Mouse (Mus musculus): Measurements from ENCODE around the gene C1ql3. TPM values are rescaled to one million over a fixed set of nuclear protein-coding genes. Genes with fewer than 3 reads are reported as not detected.

Gene C1ql3
- not detected in 2 replicates for polyA plus RNA-seq (2011; ENCODE audit: insufficient read depth, insufficient read length, low replicate concordance, missing spikeins)

GRCm38 (mm10) chr2:13011472-13011871 lies at the start of gene C1ql3:
Gene C1ql3 (minus strand): TSS chr2:13011806.
- TF ChIP-seq POLR2A (IDR thresholded peaks at IDR 0.05; ENCODE audit: borderline replicate concordance, control insufficient read depth, low read depth, low read length) (no peak), CTCF (IDR thresholded peaks at IDR 0.05; ENCODE audit: control insufficient read depth, insufficient read depth, low read length) (no peak)
- H3K4me3 ChIP-seq (replicated peaks; ENCODE audit: control insufficient read depth, low read depth, low read length) = no peak within 1 kb of the TSS

DNA sequence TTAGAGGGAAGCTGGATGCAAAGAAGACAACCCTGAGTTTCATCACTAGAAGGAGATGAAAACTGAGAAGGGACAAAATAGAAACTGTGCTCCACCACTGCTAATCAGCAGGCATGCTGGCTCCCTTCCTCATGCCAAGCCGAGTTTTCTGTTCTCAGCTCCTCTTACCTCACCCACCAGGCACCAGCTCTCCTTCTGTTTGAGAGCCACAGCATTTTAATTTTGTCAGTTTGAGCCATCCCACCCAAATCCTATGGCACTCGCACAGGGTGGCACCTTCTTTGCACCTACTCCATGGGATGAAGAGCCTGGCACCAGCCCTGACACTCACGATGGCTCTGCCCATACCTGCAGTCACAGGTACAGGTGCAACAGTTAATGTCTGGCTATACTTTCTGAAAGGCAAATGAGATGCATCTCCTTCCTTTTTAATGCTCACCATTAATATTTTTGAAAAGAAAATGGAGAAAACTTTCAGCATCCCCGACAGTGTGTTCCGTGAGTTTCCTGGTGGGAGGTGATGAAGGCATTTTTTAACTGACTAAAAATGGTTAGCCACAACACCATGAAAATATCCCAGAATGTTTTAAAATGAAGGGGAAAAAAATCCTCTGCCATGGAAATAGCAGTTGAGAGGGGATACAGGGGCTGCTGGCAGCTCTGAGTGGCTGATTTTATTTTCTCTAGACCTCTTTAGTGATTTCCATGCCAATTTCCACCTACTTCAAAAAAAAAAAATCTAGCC lies 49.0 kb upstream of the C1ql3 start:
- H3K4me3 ChIP-seq (replicated peaks; ENCODE audit: control insufficient read depth, low read depth, low read length) = no peak overlapping the region
- no peak overlapping the region for H3K27ac ChIP-seq (ENCODE audit: control insufficient read depth, insufficient read depth, low read depth, low read length, poor library complexity)
- no peak for TF ChIP-seq POLR2A (IDR thresholded peaks at IDR 0.05; ENCODE audit: borderline replicate concordance, control insufficient read depth, low read depth, low read length)
- TF ChIP-seq CTCF (IDR thresholded peaks at IDR 0.05; ENCODE audit: control insufficient read depth, insufficient read depth, low read length) = no peak
- no peaks in the 10 kb centered on the region for H3K4me1 ChIP-seq (ENCODE audit: control insufficient read depth, insufficient read depth, low read length)
- 75% methylated on average over 5 of the region's 5 CpGs for WGBS

More at GRCm38 (mm10) chr2:13011472-13011871, at the start of gene C1ql3:
- Histone ChIP-seq H3K27ac (ENCODE audit: control insufficient read depth, insufficient read depth, low read depth, low read length, poor library complexity) (no peak within 1 kb of the TSS), H3K4me1 (ENCODE audit: control insufficient read depth, insufficient read depth, low read length) (no peaks in the 10 kb centered on the region)
- WGBS = 2% methylated on average over 19 of the region's 19 CpGs

DNA sequence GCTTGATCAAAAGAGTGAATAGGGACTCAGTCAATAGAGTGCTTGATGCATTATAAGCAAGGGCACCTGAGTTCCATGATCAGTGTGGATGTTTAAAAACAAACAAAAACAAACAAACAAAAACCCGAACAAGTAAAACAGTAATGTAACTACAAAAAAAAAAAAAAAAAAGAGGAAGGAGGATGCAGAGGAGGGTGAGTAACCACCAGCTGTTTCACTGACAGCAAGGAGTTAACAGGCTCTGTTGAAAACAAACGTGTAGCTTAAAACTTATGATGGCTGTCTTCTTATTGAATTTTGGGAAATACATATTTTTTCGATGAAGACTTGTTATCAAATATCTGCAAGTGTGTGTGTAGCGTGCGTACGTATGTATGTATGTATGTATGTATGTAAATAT lies 37.0 kb upstream of the C1ql3 start:
- TF ChIP-seq CTCF (IDR thresholded peaks at IDR 0.05; ENCODE audit: control insufficient read depth, insufficient read depth, low read length) = no peak
- Histone ChIP-seq H3K27ac (ENCODE audit: control insufficient read depth, insufficient read depth, low read depth, low read length, poor library complexity) (no peak overlapping the region), H3K4me1 (ENCODE audit: control insufficient read depth, insufficient read depth, low read length) (no peaks in the 10 kb centered on the region), H3K4me3 (replicated peaks; ENCODE audit: control insufficient read depth, low read depth, low read length) (no peak overlapping the region)
- 66% methylated on average over 6 of the region's 6 CpGs for WGBS

DNA sequence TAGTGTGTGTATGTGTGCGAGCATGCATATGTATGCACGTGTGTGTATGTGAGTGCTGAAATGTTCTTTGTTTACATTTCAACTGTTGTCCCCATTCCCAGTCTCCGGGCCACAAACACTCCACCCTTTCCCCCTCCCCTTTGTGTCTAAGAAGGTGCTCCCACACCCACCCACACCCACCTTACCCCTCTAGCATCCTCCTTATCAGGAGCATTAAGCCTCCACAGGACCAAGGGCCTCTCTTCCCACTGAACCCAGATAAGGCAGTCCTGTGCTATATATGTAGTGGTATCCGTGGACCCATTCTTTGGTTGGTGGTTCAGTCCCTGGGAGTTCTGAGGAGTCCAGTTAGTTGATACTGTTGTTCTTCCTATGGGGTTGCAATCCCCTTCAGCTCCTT lies 32.9 kb upstream of the C1ql3 start:
- TF ChIP-seq CTCF (IDR thresholded peaks at IDR 0.05; ENCODE audit: control insufficient read depth, insufficient read depth, low read length) = no peak
- no peak for TF ChIP-seq POLR2A (IDR thresholded peaks at IDR 0.05; ENCODE audit: borderline replicate concordance, control insufficient read depth, low read depth, low read length)
- Histone ChIP-seq H3K27ac (ENCODE audit: control insufficient read depth, insufficient read depth, low read depth, low read length, poor library complexity) (no peak overlapping the region), H3K4me3 (replicated peaks; ENCODE audit: control insufficient read depth, low read depth, low read length) (no peak overlapping the region), H3K4me1 (ENCODE audit: control insufficient read depth, insufficient read depth, low read length) (no peaks in the 10 kb centered on the region)
- 85% methylated on average over 4 of the region's 4 CpGs for WGBS

GRCm38 (mm10) chr2:13039785-13040184 lies 28.2 kb upstream of the C1ql3 start:
- TF ChIP-seq CTCF (IDR thresholded peaks at IDR 0.05; ENCODE audit: control insufficient read depth, insufficient read depth, low read length) (no peak), POLR2A (IDR thresholded peaks at IDR 0.05; ENCODE audit: borderline replicate concordance, control insufficient read depth, low read depth, low read length) (no peak)
- Histone ChIP-seq H3K27ac (ENCODE audit: control insufficient read depth, insufficient read depth, low read depth, low read length, poor library complexity) (no peak overlapping the region), H3K4me1 (ENCODE audit: control insufficient read depth, insufficient read depth, low read length) (no peaks in the 10 kb centered on the region), H3K4me3 (replicated peaks; ENCODE audit: control insufficient read depth, low read depth, low read length) (no peak overlapping the region)
- WGBS = 79% methylated on average over 4 of the region's 4 CpGs

- WGBS = 59% methylated on average over 3 of the region's 3 CpGs
- no peak overlapping the region for H3K27ac ChIP-seq (ENCODE audit: control insufficient read depth, insufficient read depth, low read depth, low read length, poor library complexity)
- TF ChIP-seq CTCF (IDR thresholded peaks at IDR 0.05; ENCODE audit: control insufficient read depth, insufficient read depth, low read length) (no peak), POLR2A (IDR thresholded peaks at IDR 0.05; ENCODE audit: borderline replicate concordance, control insufficient read depth, low read depth, low read length) (no peak)
- H3K4me3 ChIP-seq (replicated peaks; ENCODE audit: control insufficient read depth, low read depth, low read length) = no peak overlapping the region
- H3K4me1 ChIP-seq (ENCODE audit: control insufficient read depth, insufficient read depth, low read length) = no peaks in the 10 kb centered on the region
These were observed 27.2 kb upstream of the C1ql3 start for GRCm38 (mm10) chr2:13038772-13039171.

DNA sequence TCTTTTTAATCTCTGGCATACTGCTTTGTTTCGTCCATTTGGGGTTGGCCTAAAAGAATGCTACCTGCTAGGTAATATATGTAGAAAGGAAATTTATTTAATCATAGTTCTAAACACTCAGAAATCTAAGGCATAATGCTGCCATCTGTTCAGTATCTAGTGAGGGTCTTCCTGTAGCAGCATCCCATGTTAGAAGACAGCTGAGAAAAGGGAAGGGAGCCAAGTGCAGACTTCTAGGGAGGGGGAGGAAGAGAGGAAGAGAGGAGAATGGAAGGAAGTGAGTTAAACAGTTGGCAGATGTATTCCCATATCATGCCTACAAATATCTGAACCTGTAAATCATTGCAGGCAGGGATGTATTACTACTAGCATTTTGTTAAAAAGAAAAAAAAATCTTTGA lies 7.3 kb upstream of the C1ql3 start:
- no peak overlapping the region for H3K27ac ChIP-seq (ENCODE audit: control insufficient read depth, insufficient read depth, low read depth, low read length, poor library complexity)
- H3K4me3 ChIP-seq (replicated peaks; ENCODE audit: control insufficient read depth, low read depth, low read length) = no peak overlapping the region
- WGBS = 72% methylated on average over 1 of the region's 1 CpGs
- H3K4me1 ChIP-seq (ENCODE audit: control insufficient read depth, insufficient read depth, low read length) = no peaks in the 10 kb centered on the region
- TF ChIP-seq CTCF (IDR thresholded peaks at IDR 0.05; ENCODE audit: control insufficient read depth, insufficient read depth, low read length) (no peak), POLR2A (IDR thresholded peaks at IDR 0.05; ENCODE audit: borderline replicate concordance, control insufficient read depth, low read depth, low read length) (no peak)

GRCm38 (mm10) chr2:13018382-13018781 lies 6.8 kb upstream of the C1ql3 start:
- Histone ChIP-seq H3K27ac (ENCODE audit: control insufficient read depth, insufficient read depth, low read depth, low read length, poor library complexity) (no peak overlapping the region), H3K4me1 (ENCODE audit: control insufficient read depth, insufficient read depth, low read length) (no peaks in the 10 kb centered on the region), H3K4me3 (replicated peaks; ENCODE audit: control insufficient read depth, low read depth, low read length) (no peak overlapping the region)
- 75% methylated on average over 5 of the region's 5 CpGs for WGBS
- TF ChIP-seq CTCF (IDR thresholded peaks at IDR 0.05; ENCODE audit: control insufficient read depth, insufficient read depth, low read length) (no peak), POLR2A (IDR thresholded peaks at IDR 0.05; ENCODE audit: borderline replicate concordance, control insufficient read depth, low read depth, low read length) (no peak)

DNA sequence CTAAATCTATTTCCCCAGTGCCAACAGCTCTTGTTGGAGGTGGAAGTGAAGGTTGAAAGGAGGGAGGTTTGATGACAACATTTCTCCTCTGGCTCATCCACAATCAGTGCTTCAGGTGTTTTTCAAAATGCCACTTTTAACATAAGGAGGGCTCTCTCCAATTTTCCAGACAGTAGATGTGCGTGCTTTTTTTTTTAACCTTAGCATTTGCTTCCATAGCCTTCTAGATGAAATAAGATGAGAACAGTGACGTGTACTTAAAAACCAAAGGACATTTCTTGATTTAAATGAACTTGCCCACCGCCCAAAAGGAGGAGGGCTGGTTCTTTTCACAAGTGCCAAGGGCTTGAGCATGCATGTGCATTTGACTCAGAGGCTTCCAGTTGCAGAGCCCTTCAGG lies 367 bp upstream of the C1ql3 start:
- Histone ChIP-seq H3K27ac (ENCODE audit: control insufficient read depth, insufficient read depth, low read depth, low read length, poor library complexity) (no peak overlapping the region), H3K4me3 (replicated peaks; ENCODE audit: control insufficient read depth, low read depth, low read length) (no peak overlapping the region), H3K4me1 (ENCODE audit: control insufficient read depth, insufficient read depth, low read length) (no peaks in the 10 kb centered on the region)
- TF ChIP-seq CTCF (IDR thresholded peaks at IDR 0.05; ENCODE audit: control insufficient read depth, insufficient read depth, low read length) (no peak), POLR2A (IDR thresholded peaks at IDR 0.05; ENCODE audit: borderline replicate concordance, control insufficient read depth, low read depth, low read length) (no peak)
- 56% methylated on average over 3 of the region's 3 CpGs for WGBS
